Mouse (Mus musculus): ENCODE results near the gene Cat.

GRCm38 (mm10) chr2:103425456-103426063, 59.4 kb downstream of the Cat start:
- TF ChIP-seq POLR2A (IDR thresholded peaks at IDR 0.05; ENCODE audit: low read depth, low read length), result no peak
- no peak for TF ChIP-seq CTCF (IDR thresholded peaks at IDR 0.05; ENCODE audit: borderline replicate concordance, insufficient read depth, low read length)
